Mouse (Mus musculus): ENCODE measurements at regions not wholly inside any gene's neighbourhood (a gene's known extent, or its start where the extent isn't known, plus 50 kb on each side); places are given as distances from the start of the nearest gene placed in this dataset.

DNA sequence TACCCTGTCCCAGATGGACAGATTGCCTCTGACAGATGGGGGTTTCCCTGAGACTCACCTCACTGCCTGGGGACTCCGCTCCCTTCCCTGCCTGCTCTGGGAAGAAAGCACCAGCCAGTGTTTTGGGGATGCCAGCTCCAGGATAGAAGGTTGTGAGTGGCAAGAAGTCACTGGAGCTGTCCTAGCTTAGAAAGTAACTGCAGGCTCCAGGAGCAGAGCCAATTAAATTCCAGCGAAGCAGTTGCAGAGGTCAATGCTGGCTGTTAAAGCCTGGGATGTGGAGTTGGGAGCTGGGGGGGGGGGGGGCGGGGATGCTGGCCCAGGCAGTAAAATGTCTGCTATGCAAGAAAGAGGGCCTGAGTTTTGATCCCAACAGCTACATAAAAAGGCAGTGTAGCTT lies 69.3 kb upstream of the Prdm11 start:
- Histone ChIP-seq H3K36me3 (ENCODE audit: control insufficient read depth in 1 of 2, insufficient read depth in 2 of 2, low read length in 2 of 2) (no peaks in the 10 kb centered on the region), H3K27me3 (ENCODE audit: control insufficient read depth in 1 of 2, insufficient read depth in 2 of 2, low read length in 2 of 2) (peaks cover 0 to 6% of the 10 kb centered on the region in 2 experiments; a peak in 1 of 4 replicates)

GRCm38 (mm10) chr2:93113929-93114328 lies 68.0 kb upstream of the Prdm11 start:
- DNase-seq (ENCODE audit: low read depth, low spot score) = no peak
- TF ChIP-seq NRF1 (IDR thresholded peaks at IDR 0.05; ENCODE audit: insufficient read depth, low read depth, low read length, poor library complexity, severe bottlenecking) = no peak
- TF ChIP-seq POLR2A (IDR thresholded peaks at IDR 0.05; ENCODE audit: control insufficient read depth in 1 of 2, insufficient read depth in 1 of 2, low read depth in 1 of 2, low read length in 2 of 2, poor library complexity in 1 of 2) = no peak
- no peaks in the 10 kb centered on the region for H3K4me1 ChIP-seq (ENCODE audit: control insufficient read depth in 1 of 2, insufficient read depth in 2 of 2, low read length in 2 of 2)
- H3K27me3 ChIP-seq (ENCODE audit: control insufficient read depth in 1 of 2, insufficient read depth in 2 of 2, low read length in 2 of 2) = peaks cover 0 to 9% of the 10 kb centered on the region in 2 experiments; a peak in 3 of 4 replicates
- H3K9ac ChIP-seq (ENCODE audit: control insufficient read depth, low read depth, low read length, poor library complexity, severe bottlenecking) = no peak overlapping the region
- no peaks in the 10 kb centered on the region for H3K9me3 ChIP-seq (replicated peaks; ENCODE audit: insufficient read depth, low read length)
- H3K36me3 ChIP-seq (ENCODE audit: control insufficient read depth in 1 of 2, insufficient read depth in 2 of 2, low read length in 2 of 2) = no peaks in the 10 kb centered on the region
- no peak overlapping the region for H3K4me3 ChIP-seq (ENCODE audit: control insufficient read depth in 1 of 2, insufficient read depth in 1 of 2, low read depth in 2 of 2, low read length in 2 of 2)
- no peaks in the 10 kb centered on the region for H3K79me2 ChIP-seq (ENCODE audit: control insufficient read depth, insufficient read depth, low read length, poor library complexity)
- H3K27ac ChIP-seq (ENCODE audit: control insufficient read depth, low read depth, low read length) = no peak overlapping the region

More for the DNA sequence above, 69.3 kb upstream of the Prdm11 start:
- TF ChIP-seq RAD21 (IDR thresholded peaks at IDR 0.05; ENCODE audit: low read depth, low read length) (no peak), ETS1 (IDR thresholded peaks at IDR 0.05; ENCODE audit: low read depth, low read length) (no peak), SMC3 (IDR thresholded peaks at IDR 0.05; ENCODE audit: low read depth, low read length) (no peak), NELFE (IDR thresholded peaks at IDR 0.05; ENCODE audit: low read depth, low read length) (no peak), ELF1 (IDR thresholded peaks at IDR 0.05; ENCODE audit: low read depth, low read length) (no peak), TCF12 (IDR thresholded peaks at IDR 0.05; ENCODE audit: low read depth, low read length) (no peak), MAZ (IDR thresholded peaks at IDR 0.05; ENCODE audit: low read depth, low read length) (no peak), MYB (IDR thresholded peaks at IDR 0.05; ENCODE audit: low read depth, low read length) (no peak), POLR2AphosphoS2 (IDR thresholded peaks at IDR 0.05; ENCODE audit: low read length) (no peak), CHD1 (IDR thresholded peaks at IDR 0.05; ENCODE audit: low read depth, low read length) (no peak)
- H3K27ac ChIP-seq (ENCODE audit: control insufficient read depth, low read depth, low read length) = no peak overlapping the region
- H3K9me3 ChIP-seq (replicated peaks; ENCODE audit: insufficient read depth, low read length) = no peaks in the 10 kb centered on the region
- no peak overlapping the region for H3K9ac ChIP-seq (ENCODE audit: control insufficient read depth, low read depth, low read length, poor library complexity, severe bottlenecking)
- no peaks in the 10 kb centered on the region for H3K79me2 ChIP-seq (ENCODE audit: control insufficient read depth, insufficient read depth, low read length, poor library complexity)
- no peak overlapping the region for H3K4me3 ChIP-seq (ENCODE audit: control insufficient read depth in 1 of 2, insufficient read depth in 1 of 2, low read depth in 2 of 2, low read length in 2 of 2)
- H3K4me1 ChIP-seq (ENCODE audit: control insufficient read depth in 1 of 2, insufficient read depth in 2 of 2, low read length in 2 of 2) = no peaks in the 10 kb centered on the region
- no peak for DNase-seq (ENCODE audit: low read depth, low spot score)

DNA sequence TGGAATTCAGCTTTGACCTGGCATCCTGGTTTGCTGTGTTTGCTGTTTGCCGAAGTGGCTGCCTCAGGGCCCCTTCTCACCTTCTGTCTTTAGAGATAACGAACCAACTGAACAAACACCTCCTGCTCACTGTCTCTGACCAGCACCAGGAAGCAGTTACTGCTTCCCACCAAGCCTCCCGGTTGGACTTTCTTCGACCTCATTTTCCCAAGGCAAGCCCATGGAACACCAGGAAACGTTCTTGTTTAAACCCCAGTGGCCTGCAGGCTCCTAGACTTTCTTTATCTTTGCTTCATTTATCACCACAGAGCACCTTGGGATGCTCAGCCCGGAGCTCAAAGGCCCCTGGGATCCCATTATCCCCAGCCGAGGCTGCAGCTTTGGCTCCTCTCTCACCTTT lies 66.4 kb upstream of the Prdm11 start:
- no peaks in the 10 kb centered on the region for H3K36me3 ChIP-seq (ENCODE audit: control insufficient read depth in 1 of 2, insufficient read depth in 2 of 2, low read length in 2 of 2)
- DNase-seq (ENCODE audit: low read depth, low spot score) = no peak
- H3K4me1 ChIP-seq (ENCODE audit: control insufficient read depth in 1 of 2, insufficient read depth in 2 of 2, low read length in 2 of 2) = no peaks in the 10 kb centered on the region
- H3K4me3 ChIP-seq (ENCODE audit: control insufficient read depth in 1 of 2, insufficient read depth in 1 of 2, low read depth in 2 of 2, low read length in 2 of 2) = no peak overlapping the region
- TF ChIP-seq RCOR1 (IDR thresholded peaks at IDR 0.05; ENCODE audit: low read depth, low read length) (no peak), CHD2 (IDR thresholded peaks at IDR 0.05; ENCODE audit: low read length) (no peak), TBP (IDR thresholded peaks at IDR 0.05; ENCODE audit: low read depth, low read length) (no peak), JUND (IDR thresholded peaks at IDR 0.05; ENCODE audit: low read depth, low read length) (no peak), HCFC1 (IDR thresholded peaks at IDR 0.05; ENCODE audit: low read depth, low read length) (no peak), MAZ (IDR thresholded peaks at IDR 0.05; ENCODE audit: low read depth, low read length) (no peak)
- no peak overlapping the region for H3K9ac ChIP-seq (ENCODE audit: control insufficient read depth, low read depth, low read length, poor library complexity, severe bottlenecking)
- H3K27me3 ChIP-seq (ENCODE audit: control insufficient read depth in 1 of 2, insufficient read depth in 2 of 2, low read length in 2 of 2) = peaks cover 0 to 12% of the 10 kb centered on the region in 2 experiments; a peak in 3 of 4 replicates
- H3K9me3 ChIP-seq (replicated peaks; ENCODE audit: insufficient read depth, low read length) = no peaks in the 10 kb centered on the region
- no peaks in the 10 kb centered on the region for H3K79me2 ChIP-seq (ENCODE audit: control insufficient read depth, insufficient read depth, low read length, poor library complexity)
- no peak overlapping the region for H3K27ac ChIP-seq (ENCODE audit: control insufficient read depth, low read depth, low read length)
